Mouse (Mus musculus) forebrain, embryonic 16.5 days (tissue): ENCODE data around the gene Ifitm1. TPM values are rescaled to one million over a fixed set of nuclear protein-coding genes. Genes with fewer than 3 reads are reported as not detected.

Experiments
- ATAC-seq: fragments of 200-750 bp; cut with Nextera tagmentation; 2 replicates; pipeline ENCODE4 v1.8.0; 2017; ENCODE audit warnings: mild to moderate bottlenecking, moderate library complexity
- H3K27ac ChIP-seq: fragments of 300-500 bp; sonication (generic); 2 replicates; pipeline ENCODE4 v1.5.1; 2014; ENCODE audit warnings: low read length, control low read depth
- H3K27me3 ChIP-seq: fragments of 300-500 bp; sonication (generic); replicated peaks from 2 replicates; pipeline ENCODE4 v1.6.1; 2014; ENCODE audit warnings: low read length; ENCODE audit not compliant: control insufficient read depth, insufficient read depth
- H3K36me3 ChIP-seq: fragments of 300-500 bp; sonication (generic); 2 replicates; pipeline ENCODE4 v1.6.1; 2014; ENCODE audit not compliant: control insufficient read depth, insufficient read depth
- H3K4me1 ChIP-seq: fragments of 300-500 bp; sonication (generic); replicated peaks from 2 replicates; pipeline ENCODE4 v1.6.1; 2014; ENCODE audit warnings: low read length; ENCODE audit not compliant: control insufficient read depth, insufficient read depth
- H3K4me2 ChIP-seq: fragments of 300-500 bp; sonication (generic); 2 replicates; pipeline ENCODE4 v1.6.1; 2014; ENCODE audit warnings: mild to moderate bottlenecking, low read length, control low read depth
- H3K4me3 ChIP-seq: fragments of 300-500 bp; sonication (generic); replicated peaks from 2 replicates; pipeline ENCODE4 v1.5.1; 2014; ENCODE audit warnings: mild to moderate bottlenecking, low read length, control low read depth
- H3K9ac ChIP-seq: fragments of 300-500 bp; sonication (generic); replicated peaks from 2 replicates; pipeline ENCODE4 v1.6.1; 2014; ENCODE audit warnings: low read depth, low read length, control low read depth
- H3K9me3 ChIP-seq: fragments of 300-500 bp; sonication (generic); 2 replicates; pipeline ENCODE4 v1.6.1; 2016; ENCODE audit warnings: low read length; ENCODE audit not compliant: control insufficient read depth
- WGBS: fragments of 180-500 bp; shearing (Covaris S2); extraction: QIAGEN DNeasy Blood & Tissue Kit; methylation state at CpG from one replicate; pipeline ENCODE4 v1.1.7; 2014; 5-methylcytosine and 5-hydroxymethylcytosine counted together
- polyA plus RNA-seq: library from polyadenylated mRNA; unstranded; fragments of >200 nt; fragmentation: Nextera tagmentation; extraction: Ambion mirVana; gene quantifications from 2 replicates; pipeline ENCODE4 v1.2.1, GENCODE M21; 2015

The Ifitm1 gene
- polyA plus RNA-seq, 1 experiment from 2014 or later, result 9.0 TPM

GRCm38 (mm10) chr7:140939669-140940171 is 27.3 kb upstream of the Ifitm1 start:
- 23% methylated on average over 5 of the region's 8 CpGs for WGBS

GRCm38 (mm10) chr7:140941222-140942051 is 25.6 kb upstream of the Ifitm1 start, which contains the start of gene Pgghg:
Gene Pgghg (plus strand): TSS chr7:140941391.
- peak within 1 kb of the TSS; percentile 65 for H3K4me2 ChIP-seq
- peak; percentile 93 for ATAC-seq
- H3K36me3 ChIP-seq, result no peaks in the 10 kb centered on the region
- 3% methylated on average over 33 of the region's 33 CpGs for WGBS
- no peaks in the 10 kb centered on the region for H3K9me3 ChIP-seq
- peak within 1 kb of the TSS; percentile 54 for H3K4me3 ChIP-seq
- peak within 1 kb of the TSS; percentile 55 for H3K9ac ChIP-seq
- no peaks in the 10 kb centered on the region for H3K27me3 ChIP-seq
- H3K27ac ChIP-seq, result no peak within 1 kb of the TSS; the same call in 1 of the 2 replicates
- peaks cover 11% of the 10 kb centered on the region for H3K4me1 ChIP-seq

More at GRCm38 (mm10) chr7:140939669-140940171, 27.3 kb upstream of the Ifitm1 start:
- no peak for ATAC-seq
- Histone ChIP-seq H3K9ac (no peak overlapping the region), H3K27me3 (no peaks in the 10 kb centered on the region), H3K9me3 (no peaks in the 10 kb centered on the region), H3K36me3 (no peaks in the 10 kb centered on the region), H3K4me2 (no peak overlapping the region), H3K27ac (no peak overlapping the region), H3K4me3 (no peak overlapping the region), H3K4me1 (peaks cover 11% of the 10 kb centered on the region)

DNA sequence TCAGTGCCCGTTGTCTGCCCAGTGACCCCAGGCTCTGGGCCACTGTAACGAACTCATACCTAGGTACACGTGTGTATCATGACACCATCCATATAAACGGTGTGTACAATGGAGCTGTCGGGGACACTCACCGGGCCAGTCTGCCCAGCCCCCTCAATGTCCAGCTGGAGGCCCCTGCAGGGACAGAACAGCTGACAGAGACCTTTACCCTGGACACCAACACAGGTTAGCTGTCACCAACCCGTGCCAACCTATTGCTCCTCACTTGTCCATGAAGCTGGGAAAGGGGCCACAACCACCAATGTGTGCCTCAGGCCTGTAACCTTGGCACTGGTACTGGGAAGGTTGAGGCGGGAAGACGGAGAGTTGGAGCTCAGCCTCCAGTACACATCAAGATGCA is 24.7 kb upstream of the Ifitm1 start:
- Histone ChIP-seq H3K9ac (peak overlapping the region; percentile 55), H3K9me3 (no peaks in the 10 kb centered on the region), H3K36me3 (no peaks in the 10 kb centered on the region), H3K4me3 (peak overlapping the region; percentile 54), H3K4me1 (peaks cover 11% of the 10 kb centered on the region), H3K27ac (no peak overlapping the region), H3K4me2 (peak overlapping the region; percentile 65), H3K27me3 (no peaks in the 10 kb centered on the region)
- ATAC-seq, result no peak
- WGBS, result 69% methylated on average over 9 of the region's 9 CpGs

DNA sequence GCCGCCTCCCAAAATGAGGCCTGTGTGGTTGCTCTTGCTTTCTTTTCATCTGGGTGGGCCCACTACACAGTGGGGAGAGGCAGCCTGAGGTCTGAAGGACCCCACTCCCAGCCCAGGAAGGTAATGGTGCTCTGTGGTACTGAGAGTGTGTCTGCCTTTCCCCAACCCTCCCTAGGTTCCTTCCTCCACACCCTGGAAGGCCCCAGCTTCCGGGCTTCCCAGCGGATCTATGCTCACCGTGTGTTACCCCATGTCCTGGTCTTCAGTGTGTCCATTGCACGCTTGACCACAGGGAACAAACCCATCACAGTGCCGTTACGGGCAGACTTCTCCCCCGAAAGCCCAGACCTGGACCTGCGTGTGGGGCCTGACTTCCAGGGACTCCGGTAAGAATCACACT is 24.2 kb upstream of the Ifitm1 start:
- Histone ChIP-seq H3K9me3 (no peaks in the 10 kb centered on the region), H3K27me3 (no peaks in the 10 kb centered on the region), H3K4me3 (no peak overlapping the region), H3K4me1 (peaks cover 11% of the 10 kb centered on the region), H3K27ac (no peak overlapping the region), H3K4me2 (no peak overlapping the region), H3K36me3 (no peaks in the 10 kb centered on the region), H3K9ac (no peak overlapping the region)
- 94% methylated on average over 10 of the region's 10 CpGs for WGBS
- no peak for ATAC-seq

GRCm38 (mm10) chr7:140943356-140943755 is 23.7 kb upstream of the Ifitm1 start:
- WGBS, result 85% methylated on average over 4 of the region's 4 CpGs
- Histone ChIP-seq H3K9me3 (no peaks in the 10 kb centered on the region), H3K27ac (no peak overlapping the region), H3K36me3 (no peaks in the 10 kb centered on the region), H3K4me1 (peaks cover 11% of the 10 kb centered on the region), H3K4me3 (no peak overlapping the region), H3K4me2 (no peak overlapping the region), H3K9ac (no peak overlapping the region), H3K27me3 (no peaks in the 10 kb centered on the region)
- ATAC-seq, result no peak

DNA sequence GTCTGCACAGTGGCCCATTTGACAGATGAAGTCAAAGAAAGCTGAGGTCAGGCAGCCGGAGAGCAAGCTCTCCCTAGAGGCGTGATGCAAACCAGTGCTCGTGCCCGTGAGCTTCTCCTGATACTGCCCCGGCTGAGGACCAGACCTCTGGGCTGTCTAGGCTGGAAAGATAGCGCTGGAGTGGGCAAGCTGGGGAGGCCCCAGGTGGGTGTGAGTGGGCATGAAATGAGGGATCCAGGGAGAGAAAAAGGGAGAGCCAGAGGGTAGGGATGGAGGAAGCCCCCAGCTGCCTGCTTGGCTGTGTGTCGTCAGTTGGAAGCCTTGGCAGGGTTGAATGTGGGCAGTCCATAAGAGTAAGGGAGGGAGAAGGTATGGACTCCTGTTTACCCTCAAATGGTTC is 22.8 kb upstream of the Ifitm1 start:
- H3K9ac ChIP-seq, result no peak overlapping the region
- WGBS, result 89% methylated on average over 7 of the region's 7 CpGs
- H3K4me3 ChIP-seq, result no peak overlapping the region
- no peaks in the 10 kb centered on the region for H3K27me3 ChIP-seq
- H3K36me3 ChIP-seq, result no peaks in the 10 kb centered on the region
- no peak overlapping the region for H3K27ac ChIP-seq
- ATAC-seq, result no peak
- H3K4me2 ChIP-seq, result no peak overlapping the region
- peaks cover 11% of the 10 kb centered on the region for H3K4me1 ChIP-seq
- H3K9me3 ChIP-seq, result no peaks in the 10 kb centered on the region

DNA sequence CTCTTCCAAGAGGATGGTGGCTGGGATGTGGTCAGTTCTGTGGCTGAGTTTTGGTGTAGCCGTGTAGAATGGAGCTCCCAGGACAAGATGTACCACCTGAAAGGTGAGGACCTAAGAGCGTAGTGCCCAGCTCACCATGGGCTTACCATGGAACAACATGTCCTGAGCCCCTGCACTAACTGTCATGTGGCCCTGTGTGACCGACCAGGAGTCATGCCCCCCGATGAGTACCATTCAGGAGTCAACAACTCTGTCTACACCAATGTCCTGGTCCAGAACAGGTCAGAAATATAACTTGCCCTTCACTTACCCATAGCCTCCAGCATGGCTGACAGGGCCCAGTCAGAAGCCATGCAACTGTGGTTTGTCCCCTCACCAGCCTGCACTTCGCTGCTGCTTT is 21.8 kb upstream of the Ifitm1 start:
- H3K4me1 ChIP-seq, result peaks cover 11% of the 10 kb centered on the region
- no peak overlapping the region for H3K27ac ChIP-seq
- H3K9me3 ChIP-seq, result no peaks in the 10 kb centered on the region
- H3K36me3 ChIP-seq, result no peaks in the 10 kb centered on the region
- no peak overlapping the region for H3K4me2 ChIP-seq
- 93% methylated on average over 5 of the region's 5 CpGs for WGBS
- H3K27me3 ChIP-seq, result no peaks in the 10 kb centered on the region
- H3K4me3 ChIP-seq, result no peak overlapping the region
- ATAC-seq, result no peak
- H3K9ac ChIP-seq, result no peak overlapping the region

GRCm38 (mm10) chr7:140946311-140946710 is 20.7 kb upstream of the Ifitm1 start:
- H3K4me3 ChIP-seq, result no peak overlapping the region
- no peak overlapping the region for H3K27ac ChIP-seq
- no peak overlapping the region for H3K4me2 ChIP-seq
- 96% methylated on average over 10 of the region's 10 CpGs for WGBS
- no peak overlapping the region for H3K9ac ChIP-seq
- H3K36me3 ChIP-seq, result no peaks in the 10 kb centered on the region
- no peaks in the 10 kb centered on the region for H3K9me3 ChIP-seq
- ATAC-seq, result no peak
- peaks cover 7% of the 10 kb centered on the region for H3K4me1 ChIP-seq
- H3K27me3 ChIP-seq, result no peaks in the 10 kb centered on the region

GRCm38 (mm10) chr7:140946980-140947379 is 20.0 kb upstream of the Ifitm1 start:
- WGBS, result 77% methylated on average over 7 of the region's 7 CpGs
- H3K4me3 ChIP-seq, result no peak overlapping the region

More at GRCm38 (mm10) chr7:140946980-140947379, 20.0 kb upstream of the Ifitm1 start:
- Histone ChIP-seq H3K9me3 (no peaks in the 10 kb centered on the region), H3K4me1 (peaks cover 2% of the 10 kb centered on the region; the same call in 1 of the 2 replicates), H3K27ac (no peak overlapping the region), H3K4me2 (no peak overlapping the region), H3K9ac (no peak overlapping the region), H3K27me3 (no peaks in the 10 kb centered on the region), H3K36me3 (no peaks in the 10 kb centered on the region)
- ATAC-seq, result no peak
